Mouse (Mus musculus) neural tube, embryonic 12.5 days (tissue): ENCODE measurements around the gene Olfr1427. TPM values are rescaled to one million over a fixed set of nuclear protein-coding genes. Genes with fewer than 3 reads are reported as not detected.
"Not testable (repeated sequence)": the region's sequence is repeated elsewhere in the genome, so short reads cannot be mapped to it uniquely, and the experiment has no call there.

Experiments
- ATAC-seq: fragments of 200-750 bp; cut with Nextera tagmentation; 2 replicates; pipeline ENCODE4 v1.8.0; 2017; ENCODE audit warnings: low read depth, mild to moderate bottlenecking, moderate TSS enrichment, moderate library complexity; ENCODE audit not compliant: low FRiP score
- H3K27ac ChIP-seq: fragments of 300-500 bp; sonication (generic); 2 replicates; pipeline ENCODE4 v1.5.1; 2016
- H3K27me3 ChIP-seq: fragments of 300-500 bp; sonication (generic); replicated peaks from 2 replicates; pipeline ENCODE4 v1.6.1; 2016; ENCODE audit warnings: mild to moderate bottlenecking
- H3K36me3 ChIP-seq: fragments of 300-500 bp; sonication (generic); 2 replicates; pipeline ENCODE4 v1.6.1; 2016; ENCODE audit warnings: mild to moderate bottlenecking
- H3K4me1 ChIP-seq: fragments of 300-500 bp; sonication (generic); 2 replicates; pipeline ENCODE4 v1.6.1; 2016
- H3K4me2 ChIP-seq: fragments of 300-500 bp; sonication (generic); replicated peaks from 2 replicates; pipeline ENCODE4 v1.6.1; 2016; ENCODE audit warnings: mild to moderate bottlenecking
- H3K4me3 ChIP-seq: fragments of 300-500 bp; sonication (generic); 2 replicates; pipeline ENCODE4 v1.5.1; 2016
- H3K9ac ChIP-seq: fragments of 300-500 bp; sonication (generic); 2 replicates; pipeline ENCODE4 v1.6.1; 2016; ENCODE audit warnings: mild to moderate bottlenecking
- H3K9me3 ChIP-seq: fragments of 300-500 bp; sonication (generic); 2 replicates; pipeline ENCODE4 v1.6.1; 2016; ENCODE audit warnings: mild to moderate bottlenecking
- WGBS: fragments of 180-500 bp; shearing (Covaris S2); methylation state at CpG from one replicate; pipeline ENCODE4 v1.1.7; 2016; 5-methylcytosine and 5-hydroxymethylcytosine counted together
- polyA plus RNA-seq: library from polyadenylated mRNA; unstranded; fragments of >200 nt; fragmentation: Nextera tagmentation; extraction: Ambion mirVana; gene quantifications from 2 replicates; pipeline ENCODE4 v1.2.1, GENCODE M21; 2016

The Olfr1427 gene
- not detected in 2 replicates for polyA plus RNA-seq

DNA sequence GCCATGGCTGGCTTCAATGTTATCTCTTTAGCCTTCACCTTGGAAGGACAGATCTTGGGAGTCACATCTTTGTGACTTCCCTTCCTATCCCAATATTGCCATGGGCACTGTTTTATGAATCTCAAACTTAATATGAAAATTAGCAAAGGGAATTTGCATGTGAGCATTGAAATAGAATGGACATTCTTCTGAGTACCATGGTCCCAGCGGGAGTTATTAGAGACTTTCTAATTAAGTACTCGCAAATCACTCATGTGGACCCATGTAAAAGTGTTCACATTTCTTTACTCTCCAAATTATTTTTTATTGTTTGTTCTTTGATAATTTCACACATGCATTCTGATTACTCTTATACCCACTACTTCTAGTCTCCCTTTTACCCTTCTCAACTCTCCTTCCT, at the start of gene Olfr1427:
TSS of gene Olfr1427 (minus strand) at position 101 of the 400 bp plus-strand sequence.
- H3K9ac ChIP-seq = no peak within 1 kb of the TSS
- H3K4me3 ChIP-seq = no peak within 1 kb of the TSS
- H3K36me3 ChIP-seq = no peaks in the 10 kb centered on the region
- no peak within 1 kb of the TSS for H3K27ac ChIP-seq
- H3K9me3 ChIP-seq = no peaks in the 10 kb centered on the region
- 94% methylated on average over 2 of the region's 2 CpGs for WGBS
- H3K4me2 ChIP-seq = no peak within 1 kb of the TSS
- no peaks in the 10 kb centered on the region for H3K4me1 ChIP-seq
- ATAC-seq = no peak
- H3K27me3 ChIP-seq = no peaks in the 10 kb centered on the region

- H3K27me3 ChIP-seq = no peaks in the 10 kb centered on the region
- H3K9ac ChIP-seq = no peak overlapping the region
- H3K27ac ChIP-seq = no peak overlapping the region
- no peaks in the 10 kb centered on the region for H3K4me1 ChIP-seq
- ATAC-seq = no peak
- no peak overlapping the region for H3K4me3 ChIP-seq
- no peaks in the 10 kb centered on the region for H3K9me3 ChIP-seq
- 91% methylated on average over 3 of the region's 3 CpGs for WGBS
- no peak overlapping the region for H3K4me2 ChIP-seq
- no peaks in the 10 kb centered on the region for H3K36me3 ChIP-seq
Observed at GRCm38 (mm10) chr19:12145452-12145851, 42.3 kb upstream of the Olfr1427 start.

DNA sequence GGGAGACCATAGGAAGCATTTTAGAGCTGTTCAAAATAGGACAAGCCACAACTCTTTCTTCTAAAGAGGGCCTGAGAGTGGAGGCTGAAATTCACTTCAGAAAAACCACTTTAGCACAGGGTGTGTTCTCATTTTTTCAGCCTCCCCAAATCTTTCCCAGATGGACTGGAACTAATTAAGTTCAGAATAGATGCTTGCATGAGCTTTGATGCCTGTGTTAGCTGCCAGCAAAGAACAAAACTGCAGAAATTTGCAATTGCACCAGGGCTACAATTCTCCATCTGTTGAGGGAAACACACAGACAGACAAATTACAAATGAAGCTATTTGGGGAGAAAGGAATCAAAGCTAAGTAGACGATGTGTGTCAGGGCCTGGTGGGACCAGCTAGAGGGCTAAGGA, 40.2 kb upstream of the Olfr1427 start:
- ATAC-seq = no peak
- Histone ChIP-seq H3K9ac (no peak overlapping the region), H3K36me3 (no peaks in the 10 kb centered on the region), H3K4me1 (no peaks in the 10 kb centered on the region), H3K4me3 (no peak overlapping the region), H3K27ac (no peak overlapping the region), H3K27me3 (no peaks in the 10 kb centered on the region), H3K4me2 (no peak overlapping the region), H3K9me3 (no peaks in the 10 kb centered on the region)
- 44% methylated on average over 1 of the region's 1 CpGs for WGBS

- ATAC-seq = no peak
- no peak overlapping the region for H3K27ac ChIP-seq
- H3K27me3 ChIP-seq = no peaks in the 10 kb centered on the region
- H3K9ac ChIP-seq = no peak overlapping the region
- H3K9me3 ChIP-seq = no peaks in the 10 kb centered on the region
- WGBS = 35% methylated on average over 2 of the region's 2 CpGs
- no peaks in the 10 kb centered on the region for H3K4me1 ChIP-seq
- H3K4me3 ChIP-seq = no peak overlapping the region
- H3K4me2 ChIP-seq = no peak overlapping the region
- H3K36me3 ChIP-seq = no peaks in the 10 kb centered on the region
Observed at GRCm38 (mm10) chr19:12134289-12134688, 31.2 kb upstream of the Olfr1427 start.

GRCm38 (mm10) chr19:12123103-12123502, 20.0 kb upstream of the Olfr1427 start, which contains the start of gene Olfr76:
TSS of gene Olfr76 (minus strand) at chr19:12123203.
- ATAC-seq = no peak
- Histone ChIP-seq H3K9ac (no peak within 1 kb of the TSS), H3K4me1 (no peaks in the 10 kb centered on the region), H3K4me3 (no peak within 1 kb of the TSS), H3K9me3 (no peaks in the 10 kb centered on the region), H3K27ac (no peak within 1 kb of the TSS), H3K27me3 (no peaks in the 10 kb centered on the region), H3K36me3 (no peaks in the 10 kb centered on the region), H3K4me2 (no peak within 1 kb of the TSS)
- WGBS = 75% methylated on average over 3 of the region's 3 CpGs

- WGBS = 92% methylated on average over 3 of the region's 3 CpGs
- no peak overlapping the region for H3K27ac ChIP-seq
- H3K4me2 ChIP-seq = no peak overlapping the region
- no peak overlapping the region for H3K9ac ChIP-seq
- no peak for ATAC-seq
- H3K36me3 ChIP-seq = no peaks in the 10 kb centered on the region
- no peaks in the 10 kb centered on the region for H3K9me3 ChIP-seq
- no peaks in the 10 kb centered on the region for H3K4me1 ChIP-seq
- H3K4me3 ChIP-seq = no peak overlapping the region
- H3K27me3 ChIP-seq = no peaks in the 10 kb centered on the region
Observed at GRCm38 (mm10) chr19:12116464-12116863, 13.3 kb upstream of the Olfr1427 start.

GRCm38 (mm10) chr19:12115797-12116196, 12.7 kb upstream of the Olfr1427 start, which contains the start of gene Olfr1428:
TSS of gene Olfr1428 (minus strand) at chr19:12115897.
- no peaks in the 10 kb centered on the region for H3K4me1 ChIP-seq
- no peaks in the 10 kb centered on the region for H3K9me3 ChIP-seq
- H3K27me3 ChIP-seq = no peaks in the 10 kb centered on the region
- 90% methylated on average over 1 of the region's 1 CpGs for WGBS
- ATAC-seq = no peak
- no peak within 1 kb of the TSS for H3K4me2 ChIP-seq
- no peak within 1 kb of the TSS for H3K9ac ChIP-seq
- no peak within 1 kb of the TSS for H3K4me3 ChIP-seq
- H3K27ac ChIP-seq = no peak within 1 kb of the TSS
- no peaks in the 10 kb centered on the region for H3K36me3 ChIP-seq

- Histone ChIP-seq H3K4me1 (no peaks in the 10 kb centered on the region), H3K4me2 (no peak overlapping the region), H3K36me3 (no peaks in the 10 kb centered on the region), H3K27me3 (no peaks in the 10 kb centered on the region), H3K4me3 (no peak overlapping the region), H3K9ac (no peak overlapping the region), H3K9me3 (no peaks in the 10 kb centered on the region), H3K27ac (no peak overlapping the region)
- ATAC-seq = no peak
- 77% methylated on average over 1 of the region's 1 CpGs for WGBS
Observed at GRCm38 (mm10) chr19:12113807-12114206, 10.7 kb upstream of the Olfr1427 start.

DNA sequence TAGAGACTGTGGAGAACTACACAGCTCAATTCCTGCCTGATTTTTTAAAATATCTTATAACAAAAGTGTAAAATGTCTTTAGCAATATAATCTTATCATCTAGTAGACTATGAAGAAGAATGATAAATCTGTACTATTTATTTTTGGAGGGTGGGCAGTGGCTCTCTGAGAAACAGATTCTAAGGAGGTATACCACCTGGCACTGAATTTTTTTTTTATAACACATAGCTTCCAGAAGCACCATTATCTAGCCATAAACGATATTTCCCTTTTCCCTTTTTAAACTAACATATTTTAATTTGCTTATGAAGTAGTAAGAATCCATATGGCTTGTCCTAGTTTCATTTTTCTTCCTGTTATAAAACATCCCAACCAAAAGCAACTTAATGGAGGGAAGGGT, 1.4 kb upstream of the Olfr1427 start:
- no peak for ATAC-seq
- Histone ChIP-seq H3K4me2 (no peak overlapping the region), H3K27me3 (no peaks in the 10 kb centered on the region), H3K9ac (no peak overlapping the region), H3K4me3 (no peak overlapping the region), H3K9me3 (no peaks in the 10 kb centered on the region), H3K36me3 (no peaks in the 10 kb centered on the region), H3K27ac (no peak overlapping the region), H3K4me1 (no peaks in the 10 kb centered on the region)
- 55% methylated on average over 1 of the region's 1 CpGs for WGBS

- Histone ChIP-seq H3K27ac (no peak within 1 kb of the TSS), H3K9me3 (no peaks in the 10 kb centered on the region), H3K27me3 (no peaks in the 10 kb centered on the region), H3K4me2 (no peak within 1 kb of the TSS), H3K9ac (no peak within 1 kb of the TSS), H3K4me3 (no peak within 1 kb of the TSS), H3K4me1 (no peaks in the 10 kb centered on the region), H3K36me3 (no peaks in the 10 kb centered on the region)
- WGBS = 84% methylated on average over 1 of the region's 1 CpGs
- no peak for ATAC-seq
Observed at GRCm38 (mm10) chr19:12091913-12092312, 11.2 kb downstream of the Olfr1427 start, which contains the start of gene Olfr1426. TSS of gene Olfr1426 (minus strand) at chr19:12092013.

GRCm38 (mm10) chr19:12077631-12078030, 25.5 kb downstream of the Olfr1427 start, which contains the start of gene Olfr1425:
TSS of gene Olfr1425 (minus strand) at chr19:12077731.
- H3K4me2 ChIP-seq, H3K27ac ChIP-seq, ATAC-seq, H3K27me3 ChIP-seq, H3K4me3 ChIP-seq, H3K9ac ChIP-seq, H3K4me1 ChIP-seq, H3K36me3 ChIP-seq, H3K9me3 ChIP-seq: not testable (repeated sequence)
- 86% methylated on average over 4 of the region's 4 CpGs for WGBS

- H3K9me3 ChIP-seq, H3K4me3 ChIP-seq, H3K4me2 ChIP-seq, ATAC-seq, H3K27ac ChIP-seq, H3K27me3 ChIP-seq, H3K36me3 ChIP-seq, H3K4me1 ChIP-seq, H3K9ac ChIP-seq: not testable (repeated sequence)
- 88% methylated on average over 1 of the region's 1 CpGs for WGBS
Observed at GRCm38 (mm10) chr19:12069546-12069945, 33.6 kb downstream of the Olfr1427 start.

GRCm38 (mm10) chr19:12067806-12068205, 35.3 kb downstream of the Olfr1427 start:
- 78% methylated on average over 1 of the region's 1 CpGs for WGBS
- not testable (repeated sequence) for ATAC-seq

More at GRCm38 (mm10) chr19:12067806-12068205, 35.3 kb downstream of the Olfr1427 start:
- not testable (repeated sequence) for H3K27ac ChIP-seq, H3K36me3 ChIP-seq, H3K4me3 ChIP-seq, H3K9me3 ChIP-seq, H3K9ac ChIP-seq, H3K4me1 ChIP-seq, H3K27me3 ChIP-seq, H3K4me2 ChIP-seq
